Mouse (Mus musculus): ENCODE results near the gene Sytl3. TPM values are rescaled to one million over a fixed set of nuclear protein-coding genes. Genes with fewer than 3 reads are reported as not detected.
A peak's percentile ranks its signal among the peaks of the same experiment; 100 is the strongest.
"Not testable (repeated sequence)": the region's sequence is repeated elsewhere in the genome, so short reads cannot be mapped to it uniquely, and the experiment has no call there.

The Sytl3 gene
- total RNA-seq, 2 experiments from 2014 or later = 0.49 to 0.81 TPM

GRCm38 (mm10) chr17:6684464-6685287 lies 25.8 kb downstream of the Sytl3 start:
- DNase-seq (ENCODE audit: extremely low spot score in 1 of 2, low spot score in 2 of 2); intact Hi-C loops (cut with DNase I): not testable (repeated sequence)

- intact Hi-C loops (cut with DNase I) = not testable (repeated sequence)
Measured at GRCm38 (mm10) chr17:6685288-6685818, 26.5 kb downstream of the Sytl3 start.

GRCm38 (mm10) chr17:6686299-6686971 lies 27.5 kb downstream of the Sytl3 start:
- intact Hi-C loops (cut with DNase I); DNase-seq (ENCODE audit: extremely low spot score in 1 of 2, low spot score in 2 of 2): not testable (repeated sequence)

More at GRCm38 (mm10) chr17:6685288-6685818, 26.5 kb downstream of the Sytl3 start:
- DNase-seq (ENCODE audit: extremely low spot score in 1 of 2, low spot score in 2 of 2) = not testable (repeated sequence)

- DNase-seq (ENCODE audit: extremely low spot score in 1 of 2, low spot score in 2 of 2) = peak in 1 of 2 experiments; percentile 58
- intact Hi-C loops (cut with DNase I) = not testable (repeated sequence)
Measured at GRCm38 (mm10) chr17:6689344-6689743, 30.5 kb downstream of the Sytl3 start.

- DNase-seq (ENCODE audit: extremely low spot score in 1 of 2, low spot score in 2 of 2) = peak; percentile 90 to 94
- intact Hi-C loops (cut with DNase I) = not testable (repeated sequence)
Measured at GRCm38 (mm10) chr17:6691596-6691995, 32.7 kb downstream of the Sytl3 start.

GRCm38 (mm10) chr17:6695712-6696111 lies 36.8 kb downstream of the Sytl3 start:
- DNase-seq (ENCODE audit: extremely low spot score in 1 of 2, low spot score in 2 of 2); intact Hi-C loops (cut with DNase I): not testable (repeated sequence)

GRCm38 (mm10) chr17:6696521-6696920 lies 37.6 kb downstream of the Sytl3 start:
- DNase-seq (ENCODE audit: extremely low spot score in 1 of 2, low spot score in 2 of 2); intact Hi-C loops (cut with DNase I): not testable (repeated sequence)

GRCm38 (mm10) chr17:6697224-6697775 lies 38.4 kb downstream of the Sytl3 start:
- peak in 1 of 2 experiments; percentile 54 for DNase-seq (ENCODE audit: extremely low spot score in 1 of 2, low spot score in 2 of 2)
- intact Hi-C loops (cut with DNase I) = not testable (repeated sequence)

- intact Hi-C loops (cut with DNase I); DNase-seq (ENCODE audit: extremely low spot score in 1 of 2, low spot score in 2 of 2): not testable (repeated sequence)
Measured at GRCm38 (mm10) chr17:6699502-6699901, 40.6 kb downstream of the Sytl3 start.

GRCm38 (mm10) chr17:6700077-6700476 lies 41.2 kb downstream of the Sytl3 start:
- intact Hi-C loops (cut with DNase I); DNase-seq (ENCODE audit: extremely low spot score in 1 of 2, low spot score in 2 of 2): not testable (repeated sequence)

- not testable (repeated sequence) for DNase-seq (ENCODE audit: extremely low spot score in 1 of 2, low spot score in 2 of 2)
Measured at GRCm38 (mm10) chr17:6702625-6703221, 43.8 kb downstream of the Sytl3 start.

GRCm38 (mm10) chr17:6703381-6704270 lies 44.7 kb downstream of the Sytl3 start:
- intact Hi-C loops (cut with DNase I); DNase-seq (ENCODE audit: extremely low spot score in 1 of 2, low spot score in 2 of 2): not testable (repeated sequence)

More at GRCm38 (mm10) chr17:6702625-6703221, 43.8 kb downstream of the Sytl3 start:
- intact Hi-C loops (cut with DNase I) = not testable (repeated sequence)

GRCm38 (mm10) chr17:6706448-6706847 lies 47.6 kb downstream of the Sytl3 start:
- DNase-seq (ENCODE audit: extremely low spot score in 1 of 2, low spot score in 2 of 2); intact Hi-C loops (cut with DNase I): not testable (repeated sequence)

- intact Hi-C loops (cut with DNase I); DNase-seq (ENCODE audit: extremely low spot score in 1 of 2, low spot score in 2 of 2): not testable (repeated sequence)
Measured at GRCm38 (mm10) chr17:6707422-6707821, 48.5 kb downstream of the Sytl3 start.

- intact Hi-C loops (cut with DNase I); DNase-seq (ENCODE audit: extremely low spot score in 1 of 2, low spot score in 2 of 2): not testable (repeated sequence)
Measured at GRCm38 (mm10) chr17:6708194-6708593, 49.3 kb downstream of the Sytl3 start.

- intact Hi-C loops (cut with DNase I) = not testable (repeated sequence)
Measured at GRCm38 (mm10) chr17:6713483-6713882, 54.6 kb downstream of the Sytl3 start.

GRCm38 (mm10) chr17:6713944-6714343 lies 55.1 kb downstream of the Sytl3 start:
- intact Hi-C loops (cut with DNase I); DNase-seq (ENCODE audit: extremely low spot score in 1 of 2, low spot score in 2 of 2): not testable (repeated sequence)

More at GRCm38 (mm10) chr17:6713483-6713882, 54.6 kb downstream of the Sytl3 start:
- not testable (repeated sequence) for DNase-seq (ENCODE audit: extremely low spot score in 1 of 2, low spot score in 2 of 2)

Data from left cerebral cortex, postnatal 10 days (tissue).